Mouse (Mus musculus) myocyte (in vitro differentiated cells): ENCODE data around the gene Cd55b.

Experiments used
- CEBPB ChIP-seq: IDR thresholded peaks from 2 replicates; pipeline ENCODE4 v1.6.1; 2011; ENCODE audit warnings: mild to moderate bottlenecking, moderate library complexity; ENCODE audit not compliant: poor library complexity, insufficient read depth, severe bottlenecking
- POLR2A ChIP-seq: IDR thresholded peaks from one replicate; pipeline ENCODE4 v1.6.1; 2011; ENCODE audit warnings: low read depth, mild to moderate bottlenecking, control low read depth, moderate library complexity; ENCODE audit not compliant: insufficient read length

GRCm38 (mm10) chr1:130470074-130470473 is 47.3 kb upstream of the Cd55b start:
- no peak for TF ChIP-seq POLR2A
- TF ChIP-seq CEBPB = no peak
